Mouse (Mus musculus): Measurements from ENCODE around the gene Zfp850. TPM values are rescaled to one million over a fixed set of nuclear protein-coding genes. Genes with fewer than 3 reads are reported as not detected.

The Zfp850 gene
- polyA plus RNA-seq (2015; fragmentation: Nextera tagmentation; extraction: Ambion mirVana): 1.5 and 1.6 TPM in 2 replicates

GRCm38 (mm10) chr7:28013549-28014444, at the start of gene Zfp850:
TSS of gene Zfp850 (minus strand) at chr7:28014115.

GRCm38 (mm10) chr7:28049476-28050409, 35.8 kb upstream of the Zfp850 start, which contains the start of gene Psmc4:
TSS of gene Psmc4 (minus strand) at chr7:28050101.

GRCm38 (mm10) chr7:27978683-27979528, 35.0 kb downstream of the Zfp850 start, which contains the start of gene Zfp780b:
TSS of gene Zfp780b (minus strand) at chr7:27979171.

Other genes starting within 250 kb of the Zfp850 start
- 2.0 TPM in 2 replicates for gene Zfp626, start 206.9 kb downstream of the Zfp850 start, polyA plus RNA-seq (2015; fragmentation: Nextera tagmentation; extraction: Ambion mirVana)
- 2.0 and 2.4 TPM in 2 replicates for gene Zfp59, start 175.5 kb downstream of the Zfp850 start, polyA plus RNA-seq (2015; fragmentation: Nextera tagmentation; extraction: Ambion mirVana)
- 1.5 and 1.8 TPM in 2 replicates for gene Zfp607a, start 156.6 kb downstream of the Zfp850 start, polyA plus RNA-seq (2015; fragmentation: Nextera tagmentation; extraction: Ambion mirVana)
- gene Zfp974, start 84.7 kb downstream of the Zfp850 start, polyA plus RNA-seq (2015; fragmentation: Nextera tagmentation; extraction: Ambion mirVana): 2.0 and 2.2 TPM in 2 replicates
- gene Zfp780b, start 34.9 kb downstream of the Zfp850 start, polyA plus RNA-seq (2015; fragmentation: Nextera tagmentation; extraction: Ambion mirVana): 8.2 and 9.0 TPM in 2 replicates
- gene Psmc4, start 36.0 kb upstream of the Zfp850 start, polyA plus RNA-seq (2015; fragmentation: Nextera tagmentation; extraction: Ambion mirVana): 130 and 134 TPM in 2 replicates
- 0.07 and 0.08 TPM in 2 replicates for gene Fcgbp, start 57.1 kb upstream of the Zfp850 start, polyA plus RNA-seq (2015; fragmentation: Nextera tagmentation; extraction: Ambion mirVana)
- 0.02 TPM in 1 of 2 replicates, not detected in the other for gene 9530053A07Rik, start 115.4 kb upstream of the Zfp850 start, polyA plus RNA-seq (2015; fragmentation: Nextera tagmentation; extraction: Ambion mirVana)
- 115 and 124 TPM in 2 replicates for gene Fbl, start 155.6 kb upstream of the Zfp850 start, polyA plus RNA-seq (2015; fragmentation: Nextera tagmentation; extraction: Ambion mirVana)
- 4.2 and 4.5 TPM in 2 replicates for gene Dyrk1b, start 165.4 kb upstream of the Zfp850 start, polyA plus RNA-seq (2015; fragmentation: Nextera tagmentation; extraction: Ambion mirVana)